Mouse (Mus musculus): ENCODE results near the gene Cage1. TPM values are rescaled to one million over a fixed set of nuclear protein-coding genes. Genes with fewer than 3 reads are reported as not detected.
A peak's percentile ranks its signal among the peaks of the same experiment; 100 is the strongest.

Cage1 gene
- total RNA-seq (2021) = 1 to 10 TPM; 6.2 to 6.3 TPM
- long read RNA-seq, experiment 1, partial matches to known transcripts = 1 of 10 reads
- long read RNA-seq, experiment 1, other reads (novel, unspliced or antisense) = 5 of 10 reads
- long read RNA-seq, experiment 2, partial matches to known transcripts = 1 of 5 reads
- long read RNA-seq, experiment 2, other reads (novel, unspliced or antisense) = 4 of 5 reads

DNA sequence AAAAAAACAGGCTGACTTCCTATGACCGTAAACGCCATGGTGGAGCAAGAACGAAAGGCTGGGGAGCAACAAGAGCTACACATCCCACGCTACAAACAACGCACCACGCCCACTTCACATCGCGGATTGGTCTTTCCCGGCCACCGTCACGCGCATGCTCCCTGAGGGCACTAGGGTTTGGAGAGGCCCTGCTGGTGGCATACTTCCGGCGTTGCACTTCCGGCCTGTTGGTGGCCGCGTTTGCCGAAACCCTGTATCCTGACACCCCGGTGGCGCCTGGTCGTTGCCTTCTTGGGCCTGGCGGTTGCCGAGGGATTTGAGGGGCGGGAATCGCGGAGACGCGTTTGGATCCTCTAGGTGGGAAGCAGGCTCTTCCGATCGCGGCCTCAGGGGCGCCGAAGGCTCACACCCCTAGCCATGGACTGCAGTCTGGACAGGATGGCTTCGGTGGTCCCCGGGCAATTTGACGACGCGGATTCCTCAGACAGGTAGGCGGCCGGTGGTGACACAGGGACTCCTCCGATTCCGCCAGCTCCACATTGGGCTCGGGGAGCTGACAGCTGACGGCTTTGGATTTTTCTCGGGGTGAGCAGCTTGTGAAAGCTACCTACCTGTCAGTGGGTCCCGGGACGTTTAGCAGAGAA is at the start of gene Cage1:
TSS of gene Cage1 (minus strand) at position 26 of the 644 bp plus-strand sequence.
- peak; percentile 96 for DNase-seq (ENCODE audit: extremely low spot score in 1 of 2, low spot score in 2 of 2)
- intact Hi-C loops (cut with DNase I) = loop anchor here (2.0 to 5.0 kb wide), 3 partner anchors 42 to 584 kb away; partner anchors contain the start of gene Ssr1
- peak; percentile 45 for TF ChIP-seq CTCF (IDR thresholded peaks at IDR 0.05)
- peak within 1 kb of the TSS; percentile 84 for H3K4me3 ChIP-seq
- peak within 1 kb of the TSS; percentile 84 for H3K27ac ChIP-seq

- DNase-seq (ENCODE audit: extremely low spot score in 1 of 2, low spot score in 2 of 2) = no peak
- TF ChIP-seq CTCF (IDR thresholded peaks at IDR 0.05) = no peak
- Histone ChIP-seq H3K4me3 (no peak overlapping the region), H3K27ac (no peak overlapping the region)
- intact Hi-C loops (cut with DNase I) = no loop called here
Measured at GRCm38 (mm10) chr13:38081161-38081560, 44.3 kb upstream of the Cage1 start.

GRCm38 (mm10) chr13:38080725-38081124 is 43.9 kb upstream of the Cage1 start:
- no peak for TF ChIP-seq CTCF (IDR thresholded peaks at IDR 0.05)
- H3K4me3 ChIP-seq = no peak overlapping the region
- DNase-seq (ENCODE audit: extremely low spot score in 1 of 2, low spot score in 2 of 2) = no peak
- no peak overlapping the region for H3K27ac ChIP-seq
- intact Hi-C loops (cut with DNase I) = no loop called here

DNA sequence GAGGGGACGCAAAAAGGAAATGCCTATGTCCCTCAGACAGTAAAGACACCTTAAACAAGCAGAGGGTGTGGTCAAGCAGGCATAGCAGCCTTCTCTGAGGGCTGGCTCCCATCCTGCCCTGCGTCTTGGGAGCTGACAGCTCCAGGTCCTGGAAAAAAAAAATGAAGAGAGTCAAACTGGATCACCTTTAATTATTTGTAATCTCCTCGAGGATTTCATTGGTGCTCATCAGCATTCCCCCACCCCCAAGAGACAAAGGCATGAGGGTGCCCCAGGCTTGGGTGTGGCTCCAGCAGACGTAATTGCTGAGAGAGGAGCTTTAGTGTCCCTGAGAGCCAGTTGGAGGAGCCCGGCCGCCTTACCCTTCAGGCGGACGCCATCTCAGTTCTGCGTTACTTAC is 43.1 kb upstream of the Cage1 start:
- intact Hi-C loops (cut with DNase I) = no loop called here
- no peak overlapping the region for H3K27ac ChIP-seq
- DNase-seq (ENCODE audit: extremely low spot score in 1 of 2, low spot score in 2 of 2) = no peak
- no peak for TF ChIP-seq CTCF (IDR thresholded peaks at IDR 0.05)
- no peak overlapping the region for H3K4me3 ChIP-seq

DNA sequence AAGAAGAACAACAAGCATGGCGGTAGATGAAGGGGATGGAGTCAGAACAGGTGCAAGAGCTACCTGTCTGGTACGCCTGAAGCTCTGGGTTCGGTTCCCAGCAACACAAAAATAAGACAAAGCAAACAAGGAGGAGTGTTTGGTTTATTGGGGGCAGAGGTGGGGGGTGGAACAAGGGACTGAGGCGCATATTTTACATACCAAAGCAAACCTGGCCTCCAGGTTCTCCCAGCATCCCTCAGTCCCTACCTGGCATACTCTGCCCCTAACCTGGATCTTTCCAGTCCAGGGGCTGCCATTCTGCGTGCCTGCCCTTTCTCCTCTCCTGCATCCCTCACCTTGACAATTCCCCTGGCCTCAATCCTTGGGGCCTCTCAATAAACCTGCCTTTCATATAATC is 42.5 kb upstream of the Cage1 start:
- DNase-seq (ENCODE audit: extremely low spot score in 1 of 2, low spot score in 2 of 2) = no peak
- H3K27ac ChIP-seq = no peak overlapping the region
- TF ChIP-seq CTCF (IDR thresholded peaks at IDR 0.05) = no peak
- intact Hi-C loops (cut with DNase I) = no loop called here
- no peak overlapping the region for H3K4me3 ChIP-seq

DNA sequence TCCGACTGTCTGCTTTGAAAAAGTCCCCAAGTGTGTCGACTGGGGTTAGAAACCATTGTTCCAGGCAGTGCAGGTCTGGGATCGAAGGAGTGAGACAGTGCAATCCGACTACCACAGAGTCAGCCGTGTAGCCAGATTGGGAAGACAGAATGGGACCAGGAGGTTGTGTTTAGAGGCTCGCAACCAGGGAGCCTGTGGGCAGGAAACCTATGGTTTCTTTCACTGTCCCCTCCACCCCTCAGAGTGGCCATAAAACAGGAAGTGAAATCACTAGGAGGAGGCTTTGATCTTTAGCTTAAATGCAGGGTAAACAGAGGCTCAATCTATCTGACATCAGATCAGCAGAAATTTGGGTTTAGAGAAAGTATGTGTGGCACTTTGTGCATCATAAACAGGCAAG is 42.0 kb upstream of the Cage1 start:
- TF ChIP-seq CTCF (IDR thresholded peaks at IDR 0.05) = no peak
- no peak for DNase-seq (ENCODE audit: extremely low spot score in 1 of 2, low spot score in 2 of 2)
- no peak overlapping the region for H3K4me3 ChIP-seq
- intact Hi-C loops (cut with DNase I) = no loop called here
- no peak overlapping the region for H3K27ac ChIP-seq

- Histone ChIP-seq H3K4me3 (no peak overlapping the region), H3K27ac (no peak overlapping the region)
- DNase-seq (ENCODE audit: extremely low spot score in 1 of 2, low spot score in 2 of 2) = no peak
- intact Hi-C loops (cut with DNase I) = no loop called here
- TF ChIP-seq CTCF (IDR thresholded peaks at IDR 0.05) = no peak
Measured at GRCm38 (mm10) chr13:38077113-38077512, 40.2 kb upstream of the Cage1 start.

GRCm38 (mm10) chr13:38074404-38074803 is 37.5 kb upstream of the Cage1 start:
- TF ChIP-seq CTCF (IDR thresholded peaks at IDR 0.05) = no peak
- no peak for DNase-seq (ENCODE audit: extremely low spot score in 1 of 2, low spot score in 2 of 2)
- no peak overlapping the region for H3K4me3 ChIP-seq
- no peak overlapping the region for H3K27ac ChIP-seq
- intact Hi-C loops (cut with DNase I) = no loop called here

- no peak for TF ChIP-seq CTCF (IDR thresholded peaks at IDR 0.05)
- no peak overlapping the region for H3K4me3 ChIP-seq
- intact Hi-C loops (cut with DNase I) = no loop called here
- DNase-seq (ENCODE audit: extremely low spot score in 1 of 2, low spot score in 2 of 2) = no peak
- no peak overlapping the region for H3K27ac ChIP-seq
Measured at GRCm38 (mm10) chr13:38073374-38074307, 36.8 kb upstream of the Cage1 start.

- Histone ChIP-seq H3K4me3 (no peak overlapping the region), H3K27ac (no peak overlapping the region)
- no peak for TF ChIP-seq CTCF (IDR thresholded peaks at IDR 0.05)
- intact Hi-C loops (cut with DNase I) = no loop called here
- DNase-seq (ENCODE audit: extremely low spot score in 1 of 2, low spot score in 2 of 2) = no peak
Measured at GRCm38 (mm10) chr13:38070945-38071344, 34.1 kb upstream of the Cage1 start.

GRCm38 (mm10) chr13:38064854-38065663 is 28.2 kb upstream of the Cage1 start:
- Histone ChIP-seq H3K4me3 (no peak overlapping the region), H3K27ac (no peak overlapping the region)
- intact Hi-C loops (cut with DNase I) = loop anchor here (5.0 to 10.0 kb wide), 4 partner anchors 152 to 560 kb away; no protein-coding TSS in a partner anchor
- TF ChIP-seq CTCF (IDR thresholded peaks at IDR 0.05) = peak; percentile 69
- DNase-seq (ENCODE audit: extremely low spot score in 1 of 2, low spot score in 2 of 2) = peak in 1 of 2 experiments; percentile 30
